In the genomic region with DNA sequence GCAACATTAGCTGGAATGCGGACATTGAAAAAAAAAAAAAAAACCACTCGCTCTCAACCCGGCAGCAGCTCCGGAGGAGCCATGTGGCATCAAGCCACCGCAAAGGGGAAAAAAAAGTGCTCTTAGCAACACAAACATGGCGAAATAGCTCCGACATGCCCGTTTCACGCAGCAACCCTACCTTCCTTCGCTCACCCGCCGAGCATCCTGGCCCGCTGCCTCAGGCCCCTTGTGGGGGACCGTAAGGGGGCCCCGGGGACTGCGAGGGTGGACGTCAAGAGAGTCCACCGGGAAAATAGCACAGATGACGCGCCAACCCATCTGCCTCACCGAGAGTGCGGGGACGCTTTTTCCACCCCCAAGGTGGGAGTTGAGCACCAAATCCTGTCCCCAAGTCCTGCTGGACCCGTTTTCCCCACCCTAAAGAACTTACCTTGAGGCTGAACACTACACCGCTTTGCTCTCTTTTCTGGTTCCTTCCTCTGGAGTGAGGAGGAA, we compare ENCODE assay signal across 8 mouse cellular contexts.
DNase-seq lines count a peak whose midpoint lies in the region; ATAC-seq lines count a peak whose summit lies in the region.

No protein-coding gene starts in this region.

- peak; percentile 30 to 47 for DNase-seq in spleen, adult 18-20 months
- DNase-seq in spleen, postnatal 14 days (ENCODE audit: low spot score in 2 of 2): no peak
- DNase-seq in embryo, embryonic 11 days: peak; percentile 59
- DNase-seq in heart, adult 9 months (ENCODE audit: low spot score in 2 of 2): peak; percentile 68 to 76
- peak; percentile 63 to 66 for DNase-seq in kidney, adult 8-10 months
- peak; percentile 54 for DNase-seq in urinary bladder, adult 2 months (ENCODE audit: low spot score)

- peaks cover 7% of the 10 kb centered on the region for H3K4me1 ChIP-seq in liver, embryonic 16.5 days (ENCODE audit: control insufficient read depth, low read depth, low read length)
- peaks cover 38% of the 10 kb centered on the region for H3K4me1 ChIP-seq in neural tube, embryonic 12.5 days

- no peak overlapping the region for H3K9ac ChIP-seq in liver, embryonic 16.5 days (ENCODE audit: low read depth, low read length)
- peak overlapping the region; percentile 42; the same call in 1 of the 2 replicates for H3K9ac ChIP-seq in neural tube, embryonic 12.5 days

- under 1% methylated on average over 25 of the region's 25 CpGs for WGBS in liver, embryonic 16.5 days (ENCODE audit: insufficient replicate concordance)
- WGBS in neural tube, embryonic 12.5 days: under 1% methylated on average over 24 of the region's 25 CpGs

- peak overlapping the region; percentile 65 for H3K4me3 ChIP-seq in liver, embryonic 16.5 days (ENCODE audit: low read depth, low read length)
- peak overlapping the region; percentile 69 for H3K4me3 ChIP-seq in neural tube, embryonic 12.5 days

- H3K27me3 ChIP-seq in liver, embryonic 16.5 days (ENCODE audit: control insufficient read depth, insufficient read depth, low read depth, low read length): peaks cover 69% of the 10 kb centered on the region
- peaks cover 52% of the 10 kb centered on the region for H3K27me3 ChIP-seq in neural tube, embryonic 12.5 days (replicated peaks)

- ATAC-seq in liver, embryonic 16.5 days (ENCODE audit: low read depth): no peak
- no peak for ATAC-seq in neural tube, embryonic 12.5 days (ENCODE audit: low FRiP score, low read depth)

- no peak overlapping the region for H3K27ac ChIP-seq in liver, embryonic 16.5 days (ENCODE audit: low read length)
- no peak overlapping the region for H3K27ac ChIP-seq in neural tube, embryonic 12.5 days

- no peaks in the 10 kb centered on the region for H3K36me3 ChIP-seq in liver, embryonic 16.5 days (ENCODE audit: control insufficient read depth, insufficient read depth)
- H3K36me3 ChIP-seq in neural tube, embryonic 12.5 days: no peaks in the 10 kb centered on the region

- no peaks in the 10 kb centered on the region for H3K9me3 ChIP-seq in liver, embryonic 16.5 days (replicated peaks; ENCODE audit: control insufficient read depth, low read length)
- H3K9me3 ChIP-seq in neural tube, embryonic 12.5 days: no peaks in the 10 kb centered on the region

- H3K4me2 ChIP-seq in liver, embryonic 16.5 days (ENCODE audit: low read depth, low read length): peak overlapping the region; percentile 92
- peak overlapping the region; percentile 100 for H3K4me2 ChIP-seq in neural tube, embryonic 12.5 days (replicated peaks)

Comparison
In these comparisons a context has a peak if more than half of its experiments do, and no peak if none do; other contexts are left out.
1. DNase-seq: peak in spleen, adult 18-20 months (2 of 2), embryo, embryonic 11 days (single experiment), heart, adult 9 months (2 of 2), kidney, adult 8-10 months (2 of 2) and urinary bladder, adult 2 months (single experiment); none in spleen, postnatal 14 days (0 of 2).